Mouse (Mus musculus): ENCODE data around the gene Psrc1. TPM values are rescaled to one million over a fixed set of nuclear protein-coding genes. Genes with fewer than 3 reads are reported as not detected.

Psrc1 gene
- polyA plus RNA-seq, 1 experiment, result 8.4 TPM

DNA sequence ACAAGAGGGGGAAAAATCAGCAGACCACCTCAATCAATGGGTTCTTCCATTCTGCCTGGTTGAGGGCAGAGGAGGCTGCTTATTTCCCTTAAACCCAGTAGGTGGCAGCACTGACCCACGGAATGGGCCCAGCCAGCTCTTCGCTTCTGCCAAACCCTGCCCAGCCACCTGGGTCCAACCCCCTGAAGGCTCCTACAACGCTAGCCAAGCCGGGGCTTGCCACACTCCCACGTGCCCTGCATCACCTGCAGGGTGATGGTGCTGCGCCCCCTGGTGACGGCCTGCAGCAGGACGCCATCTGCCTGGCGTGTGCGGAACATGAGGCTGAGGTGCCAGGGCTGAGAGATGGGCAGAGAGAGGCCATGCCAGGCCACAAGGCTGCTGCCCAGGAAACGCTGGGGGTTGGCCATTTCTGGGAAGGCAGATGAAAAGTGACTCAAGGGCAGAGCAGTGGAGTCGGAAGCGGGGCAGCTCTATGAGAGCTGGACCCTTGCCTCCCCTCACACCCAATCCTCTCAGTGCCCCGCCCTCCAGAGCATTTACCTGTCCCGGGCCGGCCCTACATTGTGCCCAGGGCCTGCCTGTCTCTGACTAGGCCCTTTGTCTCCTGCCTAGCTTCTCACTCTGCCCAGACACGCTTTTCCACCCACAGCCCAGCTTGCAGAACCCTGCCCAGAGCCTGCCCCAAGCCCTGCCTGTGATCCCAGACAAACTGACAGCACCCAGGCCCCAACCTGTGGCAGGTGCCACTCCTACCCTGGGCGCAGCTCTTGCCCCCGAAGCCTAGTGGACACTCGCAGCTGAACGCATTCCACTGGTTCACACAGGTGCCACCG is 18.3 kb downstream of the Psrc1 start:
- TF ChIP-seq GATA1 (IDR thresholded peaks at IDR 0.05; ENCODE audit: low read length), result no peak
- TF ChIP-seq TAL1 (IDR thresholded peaks at IDR 0.05; ENCODE audit: low read length), result no peak
- H3K27me3 ChIP-seq (ENCODE audit: control insufficient read depth), result no peaks in the 10 kb centered on the region; the same call in 1 of the 2 replicates
- H3K4me3 ChIP-seq (replicated peaks), result no peak overlapping the region
- no peaks in the 10 kb centered on the region for H3K36me3 ChIP-seq (ENCODE audit: control insufficient read depth)
- no peaks in the 10 kb centered on the region for H3K9me3 ChIP-seq (ENCODE audit: control insufficient read depth, low read length)
- peaks cover 5% of the 10 kb centered on the region for H3K4me1 ChIP-seq (ENCODE audit: control insufficient read depth)

GRCm38 (mm10) chr3:108402528-108402920 is 18.9 kb downstream of the Psrc1 start:
- Histone ChIP-seq H3K27me3 (ENCODE audit: control insufficient read depth) (no peaks in the 10 kb centered on the region; the same call in 1 of the 2 replicates), H3K36me3 (ENCODE audit: control insufficient read depth) (no peaks in the 10 kb centered on the region), H3K4me1 (ENCODE audit: control insufficient read depth) (peaks cover 5% of the 10 kb centered on the region), H3K9me3 (ENCODE audit: control insufficient read depth, low read length) (no peaks in the 10 kb centered on the region), H3K4me3 (replicated peaks) (no peak overlapping the region)
- TF ChIP-seq GATA1 (IDR thresholded peaks at IDR 0.05; ENCODE audit: low read length) (no peak), TAL1 (IDR thresholded peaks at IDR 0.05; ENCODE audit: low read length) (no peak)

DNA sequence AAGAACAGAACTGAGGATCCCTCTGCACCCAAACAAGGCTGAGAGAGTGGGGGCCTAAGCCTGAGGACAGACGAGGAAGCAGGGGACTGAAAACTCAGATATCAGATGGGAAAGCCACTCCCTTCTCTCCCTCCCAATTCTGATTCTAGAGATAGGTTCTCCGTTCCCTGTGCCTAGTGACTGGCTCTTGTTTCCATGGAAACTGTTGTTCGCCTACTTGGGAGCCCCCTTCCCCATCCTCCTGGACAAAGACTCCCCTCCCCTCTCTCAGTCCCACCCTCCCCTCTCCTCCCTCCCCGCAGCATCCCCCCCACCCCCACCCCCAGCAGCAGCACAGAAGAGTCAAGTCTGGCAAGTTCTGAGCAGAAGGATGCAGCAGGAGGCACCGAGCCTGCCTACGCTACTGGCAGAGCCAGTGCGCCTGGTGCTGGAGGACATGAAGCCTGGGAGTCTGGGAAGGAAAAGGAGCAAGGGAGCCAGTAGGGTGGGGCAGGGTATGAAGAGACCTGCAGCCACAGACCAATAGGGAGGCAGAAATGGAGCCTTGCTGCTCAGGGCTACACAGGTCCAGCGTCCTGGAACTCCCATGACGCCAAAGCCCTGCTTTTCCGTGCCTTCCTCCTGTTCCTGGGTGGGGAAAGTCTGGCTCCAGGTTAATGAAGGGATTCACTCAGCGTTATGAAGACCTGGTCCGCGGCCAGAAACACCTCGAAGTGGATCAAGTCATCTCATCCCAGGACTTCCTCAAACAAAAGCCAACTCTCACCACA is 22.1 kb downstream of the Psrc1 start:
- no peak overlapping the region for H3K4me3 ChIP-seq (replicated peaks)
- no peak for TF ChIP-seq TAL1 (IDR thresholded peaks at IDR 0.05; ENCODE audit: low read length)
- TF ChIP-seq GATA1 (IDR thresholded peaks at IDR 0.05; ENCODE audit: low read length), result no peak
- no peaks in the 10 kb centered on the region for H3K9me3 ChIP-seq (ENCODE audit: control insufficient read depth, low read length)
- peaks cover 5% of the 10 kb centered on the region for H3K4me1 ChIP-seq (ENCODE audit: control insufficient read depth)
- H3K36me3 ChIP-seq (ENCODE audit: control insufficient read depth), result no peaks in the 10 kb centered on the region
- H3K27me3 ChIP-seq (ENCODE audit: control insufficient read depth), result no peaks in the 10 kb centered on the region; the same call in 1 of the 2 replicates

DNA sequence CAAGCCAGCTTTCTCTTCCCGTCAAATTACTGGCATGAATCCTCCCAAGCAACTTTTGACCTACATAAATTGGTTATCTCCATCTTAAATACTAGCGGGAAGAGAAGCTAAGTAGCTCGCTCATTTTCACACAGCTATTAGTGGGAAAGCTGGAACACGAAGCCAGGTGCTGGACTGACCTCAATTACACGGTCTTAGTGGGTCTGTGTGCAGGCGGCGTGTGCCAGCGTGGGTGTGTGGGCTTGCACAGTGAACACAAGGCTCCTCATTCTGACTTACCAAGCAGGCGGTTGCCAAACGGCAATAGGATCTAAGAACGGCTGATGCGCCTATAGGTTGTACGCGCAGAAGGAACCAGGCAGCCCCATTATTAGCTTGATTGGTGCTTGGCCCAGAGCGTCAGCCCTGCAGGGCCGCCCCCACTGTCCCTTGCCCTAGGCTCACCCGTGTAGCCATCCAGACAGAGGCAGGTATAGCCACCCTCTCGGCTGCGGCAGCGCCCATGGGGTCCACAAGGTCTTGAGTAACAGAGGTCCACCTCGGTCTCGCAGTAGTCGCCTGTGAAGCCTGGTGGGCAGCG is 22.8 kb downstream of the Psrc1 start:
- no peak for TF ChIP-seq TAL1 (IDR thresholded peaks at IDR 0.05; ENCODE audit: low read length)
- no peak for TF ChIP-seq GATA1 (IDR thresholded peaks at IDR 0.05; ENCODE audit: low read length)
- Histone ChIP-seq H3K9me3 (ENCODE audit: control insufficient read depth, low read length) (no peaks in the 10 kb centered on the region), H3K27me3 (ENCODE audit: control insufficient read depth) (no peaks in the 10 kb centered on the region; the same call in 1 of the 2 replicates), H3K4me1 (ENCODE audit: control insufficient read depth) (peaks cover 5% of the 10 kb centered on the region), H3K36me3 (ENCODE audit: control insufficient read depth) (no peaks in the 10 kb centered on the region), H3K4me3 (replicated peaks) (no peak overlapping the region)

DNA sequence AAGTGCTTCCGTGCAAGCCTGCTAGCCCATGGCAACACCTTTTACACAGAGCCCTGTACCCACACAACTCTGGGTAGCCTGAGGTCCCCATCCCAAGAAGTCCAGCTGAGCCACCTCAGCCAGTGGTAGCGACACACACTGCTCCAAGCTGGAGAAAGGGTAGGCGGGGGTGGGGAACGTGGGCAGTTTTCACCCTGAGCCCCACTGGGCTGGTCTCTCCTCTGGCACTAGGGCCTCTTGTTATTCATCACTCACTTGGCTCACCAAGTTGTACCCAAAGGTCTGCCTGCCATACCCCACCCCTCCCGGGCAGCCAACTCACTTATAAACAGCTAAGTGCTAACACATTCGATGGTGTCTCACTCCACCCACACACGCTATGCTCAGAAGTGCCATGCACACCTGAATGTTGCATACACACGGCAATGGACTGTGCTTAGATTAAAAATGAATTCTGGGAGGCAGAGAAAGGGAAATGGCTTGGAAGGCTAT is 24.9 kb downstream of the Psrc1 start:
- H3K9me3 ChIP-seq (ENCODE audit: control insufficient read depth, low read length), result peaks cover 15% of the 10 kb centered on the region
- peaks cover 4% of the 10 kb centered on the region; the same call in 1 of the 2 replicates for H3K27me3 ChIP-seq (ENCODE audit: control insufficient read depth)
- no peak overlapping the region for H3K4me3 ChIP-seq (replicated peaks)
- no peaks in the 10 kb centered on the region for H3K36me3 ChIP-seq (ENCODE audit: control insufficient read depth)
- TF ChIP-seq GATA1 (IDR thresholded peaks at IDR 0.05; ENCODE audit: low read length) (no peak), TAL1 (IDR thresholded peaks at IDR 0.05; ENCODE audit: low read length) (no peak)
- no peaks in the 10 kb centered on the region for H3K4me1 ChIP-seq (ENCODE audit: control insufficient read depth)

DNA sequence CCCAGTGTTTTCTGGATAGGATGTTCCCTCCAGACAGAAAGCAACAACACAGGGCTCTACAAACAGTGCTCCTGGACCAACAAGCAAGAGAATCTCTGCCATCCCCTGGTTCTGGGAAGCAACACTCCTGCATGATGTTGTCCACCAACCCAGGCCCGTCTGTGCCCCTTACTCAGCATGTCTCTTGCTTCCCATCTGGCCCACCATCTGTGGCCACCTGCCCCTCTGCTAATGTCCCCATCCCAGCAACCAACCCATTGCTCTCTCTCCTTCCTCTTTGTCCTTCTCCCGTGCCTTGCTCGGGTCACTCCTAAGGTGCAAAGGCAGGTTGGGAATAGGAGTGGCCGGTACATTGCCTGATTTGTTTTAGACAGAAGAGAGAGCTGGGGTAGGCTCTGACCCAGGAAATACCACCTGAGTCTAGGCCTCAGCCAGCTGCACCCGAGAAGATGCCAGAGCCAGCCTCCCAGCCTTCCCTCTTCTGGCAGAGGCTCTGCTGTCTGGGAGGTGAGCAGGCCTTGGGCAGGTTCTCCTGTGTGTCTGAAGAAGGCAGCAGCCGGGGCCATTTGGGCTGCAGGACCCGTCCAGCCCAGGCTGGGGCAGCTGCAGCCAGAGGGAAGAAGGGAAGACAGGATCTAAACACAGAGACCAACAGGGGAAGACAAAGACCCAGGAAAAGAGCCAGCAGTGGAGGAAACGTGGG is 26.2 kb downstream of the Psrc1 start:
- Histone ChIP-seq H3K27me3 (ENCODE audit: control insufficient read depth) (peaks cover 17% of the 10 kb centered on the region), H3K9me3 (ENCODE audit: control insufficient read depth, low read length) (peaks cover 28% of the 10 kb centered on the region), H3K4me3 (replicated peaks) (no peak overlapping the region), H3K4me1 (ENCODE audit: control insufficient read depth) (no peaks in the 10 kb centered on the region; the same call in 1 of the 2 replicates), H3K36me3 (ENCODE audit: control insufficient read depth) (no peaks in the 10 kb centered on the region)
- TF ChIP-seq GATA1 (IDR thresholded peaks at IDR 0.05; ENCODE audit: low read length) (no peak), TAL1 (IDR thresholded peaks at IDR 0.05; ENCODE audit: low read length) (no peak)

DNA sequence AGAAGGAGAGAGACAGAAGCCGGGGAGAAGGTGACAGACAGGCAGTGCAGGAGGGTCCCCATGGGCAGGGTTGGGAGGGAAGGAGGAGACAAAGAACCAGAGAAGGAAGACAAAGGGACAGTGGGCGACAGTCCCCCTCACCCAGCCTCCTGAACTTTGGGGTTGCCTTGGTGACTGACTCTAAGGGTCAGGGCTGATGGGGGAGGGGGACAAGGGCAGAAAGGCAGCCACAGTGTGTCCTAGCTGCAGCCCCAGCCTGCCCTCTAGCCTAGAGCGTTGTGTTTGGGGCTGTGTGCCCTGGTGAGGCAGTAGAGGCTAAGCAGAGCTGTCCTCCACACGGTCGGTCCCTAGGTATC is 26.7 kb downstream of the Psrc1 start:
- no peak for TF ChIP-seq GATA1 (IDR thresholded peaks at IDR 0.05; ENCODE audit: low read length)
- no peak for TF ChIP-seq TAL1 (IDR thresholded peaks at IDR 0.05; ENCODE audit: low read length)
- Histone ChIP-seq H3K4me3 (replicated peaks) (no peak overlapping the region), H3K36me3 (ENCODE audit: control insufficient read depth) (no peaks in the 10 kb centered on the region), H3K9me3 (ENCODE audit: control insufficient read depth, low read length) (peaks cover 32% of the 10 kb centered on the region), H3K4me1 (ENCODE audit: control insufficient read depth) (peaks cover 5% of the 10 kb centered on the region), H3K27me3 (ENCODE audit: control insufficient read depth) (peaks cover 22% of the 10 kb centered on the region)

GRCm38 (mm10) chr3:108411026-108411753 is 27.6 kb downstream of the Psrc1 start:
- TF ChIP-seq GATA1 (IDR thresholded peaks at IDR 0.05; ENCODE audit: low read length) (no peak), TAL1 (IDR thresholded peaks at IDR 0.05; ENCODE audit: low read length) (no peak)
- Histone ChIP-seq H3K4me3 (replicated peaks) (no peak overlapping the region), H3K27me3 (ENCODE audit: control insufficient read depth) (peaks cover 31% of the 10 kb centered on the region), H3K4me1 (ENCODE audit: control insufficient read depth) (peaks cover 12% of the 10 kb centered on the region), H3K9me3 (ENCODE audit: control insufficient read depth, low read length) (peaks cover 32% of the 10 kb centered on the region), H3K36me3 (ENCODE audit: control insufficient read depth) (no peaks in the 10 kb centered on the region)

Data from erythroblast, embryonic 14.5 days (primary cell).